Mouse (Mus musculus) myocyte (in vitro differentiated cells): ENCODE data around the gene Znrf2.

ENCODE experiments used
- E2F4 ChIP-seq: IDR thresholded peaks from one replicate; pipeline ENCODE4 v1.6.1; 2011; ENCODE audit warnings: mild to moderate bottlenecking, control low read depth, moderate library complexity; ENCODE audit not compliant: insufficient read depth
- MAX ChIP-seq: IDR thresholded peaks from one replicate; pipeline ENCODE4 v1.6.1; 2011; ENCODE audit warnings: low read depth, mild to moderate bottlenecking, control low read depth
- MYOD1 ChIP-seq, 3 experiments: IDR thresholded peaks; one replicate each; pipeline ENCODE4 v1.6.1; 2011; ENCODE audit warnings: control low read depth in 2 of 3, low read depth in 2 of 3, mild to moderate bottlenecking in 2 of 3, moderate library complexity in 1 of 3; ENCODE audit not compliant: insufficient read length in 2 of 3, control insufficient read depth in 1 of 3
- POLR2A ChIP-seq: IDR thresholded peaks from one replicate; pipeline ENCODE4 v1.6.1; 2011; ENCODE audit warnings: low read depth, mild to moderate bottlenecking, control low read depth, moderate library complexity; ENCODE audit not compliant: insufficient read length
- POLR2AphosphoS2 ChIP-seq: IDR thresholded peaks from one replicate; pipeline ENCODE4 v1.6.1; 2011; ENCODE audit warnings: low read depth, control low read depth; ENCODE audit not compliant: insufficient read length
- REST ChIP-seq: IDR thresholded peaks from one replicate; pipeline ENCODE4 v1.6.1; 2011; ENCODE audit warnings: mild to moderate bottlenecking, control low read depth, moderate library complexity; ENCODE audit not compliant: insufficient read depth, insufficient read length
- TCF12 ChIP-seq: IDR thresholded peaks from one replicate; pipeline ENCODE4 v1.6.1; 2011; ENCODE audit warnings: mild to moderate bottlenecking, control low read depth; ENCODE audit not compliant: poor library complexity, insufficient read depth, severe bottlenecking

- no peak for TF ChIP-seq MYOD1 (IDR thresholded peaks at IDR 0.05; ENCODE audit: control insufficient read depth in 1 of 3, insufficient read length in 2 of 3, low read depth in 2 of 3)
- TF ChIP-seq POLR2A, result no peak
- TF ChIP-seq POLR2AphosphoS2, result no peak
- no peak for TF ChIP-seq TCF12
- no peak for TF ChIP-seq REST
- no peak for TF ChIP-seq E2F4
- TF ChIP-seq MAX, result no peak
Measured at GRCm38 (mm10) chr6:54902547-54902946, 85.8 kb downstream of the Znrf2 start.
